Mouse (Mus musculus) hindbrain, embryonic 12.5 days (tissue): ENCODE measurements around the gene Stk4. TPM values are rescaled to one million over a fixed set of nuclear protein-coding genes. Genes with fewer than 3 reads are reported as not detected.
"Not testable (repeated sequence)": the region's sequence is repeated elsewhere in the genome, so short reads cannot be mapped to it uniquely, and the experiment has no call there.

Experiments
- ATAC-seq: fragments of 200-750 bp; cut with Nextera tagmentation; 2 replicates; pipeline ENCODE4 v1.8.0; 2017; ENCODE audit warnings: moderate TSS enrichment; ENCODE audit not compliant: low FRiP score
- H3K27ac ChIP-seq: fragments of 300-500 bp; sonication (generic); 2 replicates; pipeline ENCODE4 v1.5.1; 2016; ENCODE audit warnings: mild to moderate bottlenecking
- H3K27me3 ChIP-seq: fragments of 300-500 bp; sonication (generic); 2 replicates; pipeline ENCODE4 v1.6.1; 2016; ENCODE audit warnings: mild to moderate bottlenecking
- H3K36me3 ChIP-seq: fragments of 300-500 bp; sonication (generic); 2 replicates; pipeline ENCODE4 v1.6.1; 2016; ENCODE audit warnings: mild to moderate bottlenecking
- H3K4me1 ChIP-seq: fragments of 300-500 bp; sonication (generic); 2 replicates; pipeline ENCODE4 v1.6.1; 2016
- H3K4me2 ChIP-seq: fragments of 300-500 bp; sonication (generic); replicated peaks from 2 replicates; pipeline ENCODE4 v1.6.1; 2016; ENCODE audit warnings: mild to moderate bottlenecking
- H3K4me3 ChIP-seq: fragments of 300-500 bp; sonication (generic); 2 replicates; pipeline ENCODE4 v1.5.1; 2016; ENCODE audit warnings: mild to moderate bottlenecking
- H3K9ac ChIP-seq: fragments of 300-500 bp; sonication (generic); 2 replicates; pipeline ENCODE4 v1.6.1; 2016; ENCODE audit warnings: mild to moderate bottlenecking, moderate library complexity
- H3K9me3 ChIP-seq: fragments of 300-500 bp; sonication (generic); replicated peaks from 2 replicates; pipeline ENCODE4 v1.6.1; 2016; ENCODE audit warnings: mild to moderate bottlenecking
- WGBS: fragments of 180-500 bp; shearing (Covaris S2); methylation state at CpG from one replicate; pipeline ENCODE4 v1.1.7; 2016; 5-methylcytosine and 5-hydroxymethylcytosine counted together
- polyA plus RNA-seq: library from polyadenylated mRNA; unstranded; fragments of >200 nt; fragmentation: Nextera tagmentation; extraction: Ambion mirVana; gene quantifications from 2 replicates; pipeline ENCODE4 v1.2.1, GENCODE M21; 2016

Gene Stk4
- polyA plus RNA-seq, 1 experiment from 2014 or later = 32.0 TPM

- Histone ChIP-seq H3K4me1 (no peaks in the 10 kb centered on the region), H3K9me3 (no peaks in the 10 kb centered on the region), H3K36me3 (peaks cover 87% of the 10 kb centered on the region), H3K4me2 (no peak overlapping the region), H3K27ac (no peak overlapping the region), H3K9ac (no peak overlapping the region), H3K27me3 (no peaks in the 10 kb centered on the region), H3K4me3 (no peak overlapping the region)
- WGBS = 93% methylated on average over 8 of the region's 8 CpGs
- no peak for ATAC-seq
These were observed 10.4 kb upstream of the Stk4 start for GRCm38 (mm10) chr2:164059634-164060235.

DNA sequence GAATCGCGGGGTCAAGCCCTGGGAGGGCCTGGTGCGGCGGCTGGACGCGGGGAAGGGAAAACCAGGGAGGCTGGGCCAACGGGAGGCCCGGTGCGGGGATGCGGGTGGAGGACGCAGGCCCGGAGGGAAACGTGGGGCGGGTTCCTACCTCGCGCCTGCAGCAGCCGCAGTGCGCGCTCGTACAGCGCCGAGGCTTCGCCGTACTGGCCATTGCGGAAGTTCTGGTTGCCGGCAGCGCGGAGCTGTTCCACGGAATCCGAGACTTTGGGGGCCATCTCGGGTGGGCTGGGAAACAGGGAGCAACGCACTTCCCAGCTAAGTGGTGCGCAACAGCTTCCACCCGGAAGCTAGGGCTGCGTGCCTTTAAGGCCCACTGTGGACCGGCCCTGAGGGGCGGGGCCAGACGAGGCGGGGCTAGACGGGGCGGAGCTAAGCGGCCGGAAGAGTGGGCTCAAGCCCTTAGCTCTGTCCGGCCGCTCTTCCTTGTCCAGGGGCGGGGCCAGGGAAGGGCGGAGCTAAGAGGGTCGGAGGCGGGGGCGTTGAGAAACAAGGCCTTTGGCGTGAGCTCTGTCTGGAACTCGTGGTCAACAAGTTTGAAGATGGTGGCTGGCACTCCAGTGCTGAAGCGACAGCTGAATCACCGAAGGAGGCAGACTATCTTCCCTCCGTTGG, 779 bp downstream of the Stk4 start, which contains the start of gene Tomm34:
TSS of gene Tomm34 (minus strand) at position 405 of the 672 bp plus-strand sequence.
- Histone ChIP-seq H3K27ac (peak within 1 kb of the TSS; percentile 86), H3K36me3 (peaks cover 4% of the 10 kb centered on the region)
- under 1% methylated on average over 55 of the region's 55 CpGs for WGBS

GRCm38 (mm10) chr2:164071437-164071820, 1.3 kb downstream of the Stk4 start:
- H3K9ac ChIP-seq, H3K9me3 ChIP-seq, H3K36me3 ChIP-seq, H3K27me3 ChIP-seq: not testable (repeated sequence)
- H3K4me1 ChIP-seq = peaks cover 26% of the 10 kb centered on the region
- H3K27ac ChIP-seq = peak overlapping the region; percentile 86
- peak overlapping the region; percentile 88 for H3K4me2 ChIP-seq
- H3K4me3 ChIP-seq = peak overlapping the region; percentile 95
- ATAC-seq = peak; percentile 8
- 78% methylated on average over 11 of the region's 11 CpGs for WGBS

More for the DNA sequence above, 779 bp downstream of the Stk4 start, which contains the start of gene Tomm34:
- Histone ChIP-seq H3K27me3 (no peaks in the 10 kb centered on the region), H3K4me2 (peak within 1 kb of the TSS; percentile 88), H3K9me3 (no peaks in the 10 kb centered on the region), H3K9ac (peak within 1 kb of the TSS; percentile 91), H3K4me3 (peak within 1 kb of the TSS; percentile 95), H3K4me1 (peaks cover 26% of the 10 kb centered on the region)
- ATAC-seq = peak; percentile 97

DNA sequence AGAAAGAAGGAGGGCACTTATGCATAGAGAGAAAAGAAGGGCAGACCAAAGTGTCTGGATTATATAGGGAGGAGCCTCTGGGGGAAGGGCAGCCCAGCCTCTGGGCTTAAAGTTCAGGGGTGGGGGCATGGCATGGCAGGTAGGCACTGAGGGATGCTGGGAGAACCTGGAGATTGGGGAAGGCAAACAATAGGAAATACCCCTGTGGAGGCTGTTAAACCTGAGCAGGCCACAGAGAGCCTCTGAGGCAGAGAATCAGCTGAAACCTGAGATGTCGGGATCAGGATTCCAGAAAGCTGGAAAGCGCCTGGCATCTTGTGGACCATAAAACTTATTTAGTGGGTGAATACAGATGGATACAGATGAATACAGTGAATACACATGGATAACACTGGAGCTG, 2.0 kb downstream of the Stk4 start:
- Histone ChIP-seq H3K27ac (no peak overlapping the region), H3K9ac (no peak overlapping the region), H3K4me1 (peaks cover 26% of the 10 kb centered on the region), H3K9me3 (no peaks in the 10 kb centered on the region), H3K4me3 (no peak overlapping the region), H3K4me2 (no peak overlapping the region), H3K36me3 (peaks cover 4% of the 10 kb centered on the region; the same call in 1 of the 2 replicates), H3K27me3 (no peaks in the 10 kb centered on the region)
- WGBS = 83% methylated on average over 2 of the region's 2 CpGs
- ATAC-seq = no peak

DNA sequence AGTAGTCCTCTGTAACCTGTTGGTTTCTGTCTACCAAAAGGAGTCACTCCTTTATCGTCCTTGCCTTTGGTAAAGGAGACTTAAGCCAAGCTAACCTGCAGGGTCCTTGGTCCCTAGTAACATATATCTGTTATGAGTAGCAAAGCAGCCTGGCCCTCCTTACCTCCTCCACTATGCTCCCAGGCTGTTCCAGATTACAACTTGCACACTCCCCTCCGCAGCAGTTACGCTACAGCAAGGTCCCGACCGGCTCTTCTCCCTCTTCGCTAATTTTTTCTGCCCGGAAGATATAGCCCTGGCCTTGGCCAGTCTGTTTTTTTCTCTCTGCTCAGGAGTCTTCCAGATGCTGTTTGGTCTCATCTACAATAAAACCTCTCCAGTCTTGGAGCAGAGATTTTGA, 3.0 kb downstream of the Stk4 start:
- Histone ChIP-seq H3K27ac (no peak overlapping the region), H3K4me1 (peaks cover 26% of the 10 kb centered on the region), H3K4me2 (no peak overlapping the region), H3K9ac (no peak overlapping the region), H3K36me3 (peaks cover 5% of the 10 kb centered on the region; the same call in 1 of the 2 replicates), H3K9me3 (no peaks in the 10 kb centered on the region), H3K27me3 (no peaks in the 10 kb centered on the region), H3K4me3 (no peak overlapping the region)
- no peak for ATAC-seq
- 79% methylated on average over 7 of the region's 7 CpGs for WGBS

DNA sequence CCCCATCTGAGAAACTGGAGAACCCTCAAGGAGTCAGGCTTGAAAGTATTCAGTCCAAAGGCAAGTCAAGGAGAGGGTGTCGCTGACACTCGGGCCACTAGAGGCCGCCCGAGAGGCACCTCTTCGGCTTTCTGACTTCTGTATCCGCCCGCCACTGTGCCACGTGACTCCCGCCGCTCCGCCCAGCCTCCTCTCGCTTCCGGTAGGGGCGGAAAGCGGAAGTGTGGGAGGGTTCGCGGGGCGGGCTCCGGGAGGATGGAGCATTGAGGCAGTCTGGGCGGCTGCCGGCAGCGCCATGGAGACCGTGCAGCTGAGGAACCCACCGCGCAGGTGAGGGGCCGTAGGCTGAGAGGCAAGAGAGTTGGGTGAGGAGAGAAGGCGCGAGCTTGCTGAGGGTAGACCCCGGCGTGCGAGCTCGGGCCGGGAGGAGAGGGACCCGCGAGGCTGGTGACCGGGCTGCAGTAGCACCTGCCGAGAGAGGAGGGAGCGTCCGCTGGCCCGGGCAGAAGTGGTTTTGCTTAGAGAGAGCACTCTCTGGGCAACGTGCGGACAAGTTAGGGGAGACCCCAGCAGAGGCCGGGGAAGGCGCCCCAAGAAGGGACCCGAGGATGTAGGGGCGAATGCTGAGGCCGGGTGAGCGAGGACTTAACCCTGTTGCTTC, 3.9 kb downstream of the Stk4 start:
- H3K27ac ChIP-seq = peak overlapping the region; percentile 67; the same call in 1 of the 2 replicates
- H3K27me3 ChIP-seq = no peaks in the 10 kb centered on the region
- peak overlapping the region; percentile 97 for H3K4me2 ChIP-seq
- H3K9ac ChIP-seq = peak overlapping the region; percentile 90
- H3K9me3 ChIP-seq = no peaks in the 10 kb centered on the region
- peak; percentile 80 for ATAC-seq
- peak overlapping the region; percentile 89 for H3K4me3 ChIP-seq
- under 1% methylated on average over 48 of the region's 48 CpGs for WGBS
- H3K4me1 ChIP-seq = peaks cover 21% of the 10 kb centered on the region
- H3K36me3 ChIP-seq = peaks cover 5% of the 10 kb centered on the region; the same call in 1 of the 2 replicates

DNA sequence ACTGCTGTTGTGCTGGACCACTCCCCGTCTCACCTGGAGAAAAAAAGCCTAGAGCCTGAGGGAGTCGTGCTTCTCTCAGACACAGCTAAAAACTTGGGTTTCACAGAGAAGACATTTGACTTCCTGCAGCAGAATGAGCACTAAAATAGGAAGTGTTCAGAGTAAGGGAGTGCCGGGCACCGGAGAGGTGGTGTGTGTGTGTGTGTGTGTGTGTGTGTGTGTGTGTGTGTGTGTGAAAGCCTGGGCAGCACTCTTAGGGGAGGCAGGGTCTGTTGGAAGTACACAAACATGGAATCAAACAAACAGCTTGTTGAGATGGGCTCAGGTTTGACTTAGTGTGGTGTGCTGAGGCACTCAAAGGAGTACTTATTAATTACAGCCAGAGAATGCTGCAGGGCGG, 5.0 kb downstream of the Stk4 start:
- Histone ChIP-seq H3K9me3 (no peaks in the 10 kb centered on the region), H3K36me3 (peaks cover 13% of the 10 kb centered on the region), H3K9ac (0 out of 2 replicates have a peak overlapping the region, but pooled peaks have one; percentile 35), H3K27ac (no peak overlapping the region), H3K27me3 (no peaks in the 10 kb centered on the region), H3K4me1 (peaks cover 12% of the 10 kb centered on the region), H3K4me2 (peak overlapping the region; percentile 97), H3K4me3 (peak overlapping the region; percentile 89)
- no peak for ATAC-seq
- WGBS = 62% methylated on average over 5 of the region's 5 CpGs

GRCm38 (mm10) chr2:164076874-164077425, 6.8 kb downstream of the Stk4 start:
- H3K4me1 ChIP-seq = peaks cover 12% of the 10 kb centered on the region
- H3K4me3 ChIP-seq = no peak overlapping the region
- no peaks in the 10 kb centered on the region for H3K27me3 ChIP-seq
- H3K4me2 ChIP-seq = no peak overlapping the region
- peaks cover 31% of the 10 kb centered on the region for H3K36me3 ChIP-seq
- no peak overlapping the region for H3K27ac ChIP-seq
- H3K9me3 ChIP-seq = no peaks in the 10 kb centered on the region
- WGBS = 94% methylated on average over 8 of the region's 8 CpGs
- no peak for ATAC-seq
- no peak overlapping the region for H3K9ac ChIP-seq

DNA sequence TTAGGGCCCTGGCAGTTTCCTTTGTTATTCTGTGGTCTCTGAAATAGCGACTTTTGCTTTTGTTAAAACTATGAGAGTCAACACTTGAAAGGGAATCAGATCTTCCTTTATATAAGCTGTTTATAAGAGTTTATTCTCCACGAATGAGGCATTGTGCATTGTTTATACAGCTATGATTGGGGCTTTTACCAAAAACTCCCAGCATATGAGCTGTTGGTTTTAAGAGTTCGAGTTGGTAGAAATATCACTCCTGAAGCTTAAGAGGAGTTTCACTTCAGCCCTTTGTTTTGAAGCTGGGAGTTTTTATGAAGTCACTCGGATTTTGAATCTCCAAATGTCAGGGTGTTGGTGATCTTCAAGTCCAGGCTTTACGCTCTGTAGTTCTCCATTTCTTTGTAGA, 7.8 kb downstream of the Stk4 start:
- WGBS = 89% methylated on average over 5 of the region's 5 CpGs

DNA sequence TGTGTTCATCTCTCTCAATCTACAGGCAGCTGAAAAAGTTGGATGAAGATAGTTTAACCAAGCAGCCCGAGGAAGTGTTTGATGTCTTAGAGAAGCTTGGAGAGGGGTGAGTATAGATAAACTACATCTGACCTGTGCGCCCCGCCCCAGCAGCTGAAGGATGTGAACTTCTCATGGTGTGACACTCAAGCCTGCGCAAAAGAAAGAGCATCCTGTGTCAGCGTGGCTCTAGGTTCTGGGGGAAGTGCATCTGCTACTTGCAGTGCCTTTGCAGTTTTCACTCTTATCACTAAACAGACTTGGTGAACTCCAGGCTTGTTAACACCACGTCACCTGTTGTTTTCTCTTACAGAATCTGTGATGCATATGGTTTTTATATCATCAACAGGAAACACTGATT, 9.4 kb downstream of the Stk4 start:
- 92% methylated on average over 6 of the region's 6 CpGs for WGBS
- H3K4me1 ChIP-seq = peaks cover 11% of the 10 kb centered on the region
- no peak overlapping the region for H3K27ac ChIP-seq
- ATAC-seq = no peak
- H3K27me3 ChIP-seq = no peaks in the 10 kb centered on the region
- no peak overlapping the region for H3K9ac ChIP-seq
- H3K4me2 ChIP-seq = no peak overlapping the region
- H3K36me3 ChIP-seq = peaks cover 53% of the 10 kb centered on the region
- H3K4me3 ChIP-seq = no peak overlapping the region
- H3K9me3 ChIP-seq = no peaks in the 10 kb centered on the region

More for the DNA sequence above, 7.8 kb downstream of the Stk4 start:
- Histone ChIP-seq H3K4me1 (peaks cover 12% of the 10 kb centered on the region), H3K9ac (no peak overlapping the region), H3K36me3 (peaks cover 38% of the 10 kb centered on the region), H3K4me3 (no peak overlapping the region), H3K27me3 (no peaks in the 10 kb centered on the region), H3K4me2 (no peak overlapping the region), H3K9me3 (no peaks in the 10 kb centered on the region), H3K27ac (no peak overlapping the region)
- ATAC-seq = no peak

- H3K27me3 ChIP-seq = no peaks in the 10 kb centered on the region
- no peak overlapping the region for H3K9ac ChIP-seq
- no peaks in the 10 kb centered on the region for H3K9me3 ChIP-seq
- ATAC-seq = no peak
- no peak overlapping the region for H3K4me2 ChIP-seq
- no peak overlapping the region for H3K4me3 ChIP-seq
- H3K36me3 ChIP-seq = peaks cover 67% of the 10 kb centered on the region
- WGBS = 96% methylated on average over 10 of the region's 10 CpGs
- H3K4me1 ChIP-seq = no peaks in the 10 kb centered on the region
- H3K27ac ChIP-seq = no peak overlapping the region
These were observed 11.5 kb downstream of the Stk4 start for GRCm38 (mm10) chr2:164081577-164081976.

- Histone ChIP-seq H3K9me3 (no peaks in the 10 kb centered on the region), H3K4me2 (no peak overlapping the region), H3K4me1 (no peaks in the 10 kb centered on the region), H3K27me3 (no peaks in the 10 kb centered on the region), H3K9ac (no peak overlapping the region), H3K36me3 (peaks cover 69% of the 10 kb centered on the region), H3K4me3 (no peak overlapping the region), H3K27ac (no peak overlapping the region)
- ATAC-seq = no peak
- WGBS = 90% methylated on average over 10 of the region's 10 CpGs
These were observed 12.1 kb downstream of the Stk4 start for GRCm38 (mm10) chr2:164082175-164082574.
